Mouse (Mus musculus) small intestine, adult 2 months (tissue): ENCODE measurements at regions not wholly inside any gene's neighbourhood (a gene's known extent, or its start where the extent isn't known, plus 50 kb on each side); places are given as distances from the start of the nearest gene placed in this dataset.
A peak's percentile ranks its signal among the peaks of the same experiment; 100 is the strongest.

ENCODE experiments used
- H3K27ac ChIP-seq: fragments of 200-500 bp; 2 replicates; pipeline ENCODE4 v1.5.1; 2012; ENCODE audit warnings: low read depth, low read length, control low read depth, inconsistent platforms; ENCODE audit not compliant: insufficient read depth
- H3K27me3 ChIP-seq: fragments of 200-500 bp; 2 replicates; pipeline ENCODE4 v1.6.1; 2012; ENCODE audit warnings: mild to moderate bottlenecking, moderate library complexity, low read length, inconsistent platforms; ENCODE audit not compliant: control insufficient read depth, insufficient read depth
- H3K36me3 ChIP-seq: fragments of 200-500 bp; 2 replicates; pipeline ENCODE4 v1.6.1; 2012; ENCODE audit warnings: mild to moderate bottlenecking, low read length, control low read depth, inconsistent platforms; ENCODE audit not compliant: control insufficient read depth, insufficient read depth
- H3K4me1 ChIP-seq: fragments of 200-500 bp; 2 replicates; pipeline ENCODE4 v1.6.1; 2012; ENCODE audit warnings: low read length, inconsistent platforms, mixed read lengths; ENCODE audit not compliant: control insufficient read depth, insufficient read depth, insufficient read length
- H3K4me3 ChIP-seq: fragments of 200-500 bp; 2 replicates; pipeline ENCODE4 v1.5.1; 2012; ENCODE audit warnings: low read depth, mild to moderate bottlenecking, control low read depth, inconsistent platforms, low read length, moderate library complexity
- CTCF ChIP-seq: fragments of 200-500 bp; IDR thresholded peaks from 2 replicates; pipeline ENCODE4 v1.5.1; 2012; ENCODE audit warnings: low read depth, mild to moderate bottlenecking, control low read depth, inconsistent platforms, low read length, moderate library complexity, mixed read lengths; ENCODE audit not compliant: insufficient replicate concordance, insufficient read length; ENCODE audit errors: extremely low read depth
- POLR2A ChIP-seq: fragments of 200-500 bp; IDR thresholded peaks from 2 replicates; pipeline ENCODE4 v1.6.1; 2012; ENCODE audit warnings: low read depth, mild to moderate bottlenecking, control low read depth, inconsistent platforms, low read length, moderate library complexity
- WGBS: fragments of 180-500 bp; shearing (Covaris S2); methylation state at CpG from one replicate; pipeline ENCODE4 v1.1.7; 2018; 5-methylcytosine and 5-hydroxymethylcytosine counted together

GRCm38 (mm10) chr9:116243775-116244618 is 68.8 kb upstream of the Tgfbr2 start:
- 85% methylated on average over 8 of the region's 8 CpGs for WGBS
- H3K4me1 ChIP-seq: peaks cover 8% of the 10 kb centered on the region; the same call in 1 of the 2 replicates

DNA sequence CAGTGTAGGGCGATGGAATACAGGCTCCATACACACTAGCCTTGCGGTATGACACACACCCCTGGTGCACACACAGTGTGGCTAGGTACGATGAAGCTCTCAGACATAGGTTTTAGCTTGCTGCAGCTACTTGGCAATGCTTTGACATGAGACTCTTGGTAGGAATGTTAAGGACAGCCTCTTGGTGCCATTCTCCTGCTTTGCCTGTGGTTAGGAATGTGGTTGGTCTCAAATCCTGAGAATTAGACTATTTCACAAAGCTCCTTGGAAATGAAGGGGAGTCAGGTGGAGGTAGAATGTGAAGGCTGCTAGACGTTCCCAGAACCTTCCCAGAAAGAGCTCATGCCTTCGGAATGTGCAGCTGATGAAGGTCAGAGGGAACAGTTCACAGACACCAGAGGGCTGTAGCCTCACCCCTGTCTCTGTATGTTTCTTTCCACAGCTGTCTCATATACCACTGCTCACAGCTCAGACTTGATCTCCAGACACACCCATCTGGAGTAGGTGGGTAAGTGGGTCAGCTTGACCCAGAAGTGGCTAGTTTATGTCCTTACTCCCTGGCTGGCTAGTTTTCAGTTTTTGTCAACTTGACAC is 66.9 kb upstream of the Tgfbr2 start:
- no peak for TF ChIP-seq POLR2A
- no peak overlapping the region for H3K4me3 ChIP-seq
- no peak overlapping the region for H3K27ac ChIP-seq
- peaks cover 8% of the 10 kb centered on the region; the same call in 1 of the 2 replicates for H3K4me1 ChIP-seq
- H3K27me3 ChIP-seq: no peaks in the 10 kb centered on the region
- no peaks in the 10 kb centered on the region for H3K36me3 ChIP-seq
- WGBS: 86% methylated on average over 5 of the region's 5 CpGs

More at GRCm38 (mm10) chr9:116243775-116244618, 68.8 kb upstream of the Tgfbr2 start:
- TF ChIP-seq POLR2A: no peak
- no peak for TF ChIP-seq CTCF
- Histone ChIP-seq H3K36me3 (no peaks in the 10 kb centered on the region), H3K27me3 (no peaks in the 10 kb centered on the region), H3K4me3 (no peak overlapping the region), H3K27ac (no peak overlapping the region)

GRCm38 (mm10) chr9:116241290-116241689 is 66.1 kb upstream of the Tgfbr2 start:
- TF ChIP-seq POLR2A (no peak), CTCF (no peak)
- 17% methylated on average over 10 of the region's 10 CpGs for WGBS
- peaks cover 8% of the 10 kb centered on the region; the same call in 1 of the 2 replicates for H3K4me1 ChIP-seq
- H3K27ac ChIP-seq: peak overlapping the region; percentile 13; the same call in 1 of the 2 replicates
- peak overlapping the region; percentile 19; the same call in 1 of the 2 replicates for H3K4me3 ChIP-seq
- H3K36me3 ChIP-seq: no peaks in the 10 kb centered on the region
- no peaks in the 10 kb centered on the region for H3K27me3 ChIP-seq

- Histone ChIP-seq H3K27me3 (no peaks in the 10 kb centered on the region), H3K36me3 (no peaks in the 10 kb centered on the region), H3K27ac (no peak overlapping the region), H3K4me1 (peaks cover 7% of the 10 kb centered on the region; the same call in 1 of the 2 replicates), H3K4me3 (no peak overlapping the region)
- no peak for TF ChIP-seq CTCF
- no peak for TF ChIP-seq POLR2A
Measured at GRCm38 (mm10) chr9:116236836-116237235, 61.7 kb upstream of the Tgfbr2 start.

- no peak for TF ChIP-seq POLR2A
- TF ChIP-seq CTCF: no peak
- no peak overlapping the region for H3K4me3 ChIP-seq
- WGBS: 80% methylated on average over 7 of the region's 7 CpGs
- H3K4me1 ChIP-seq: no peaks in the 10 kb centered on the region
- no peaks in the 10 kb centered on the region for H3K27me3 ChIP-seq
- H3K27ac ChIP-seq: no peak overlapping the region
- H3K36me3 ChIP-seq: no peaks in the 10 kb centered on the region
Measured at GRCm38 (mm10) chr9:116234170-116234569, 59.0 kb upstream of the Tgfbr2 start.

- Histone ChIP-seq H3K27me3 (no peaks in the 10 kb centered on the region), H3K27ac (0 out of 2 replicates have a peak overlapping the region, but pooled peaks have one; percentile 16), H3K4me1 (no peaks in the 10 kb centered on the region), H3K36me3 (no peaks in the 10 kb centered on the region), H3K4me3 (no peak overlapping the region)
- TF ChIP-seq POLR2A (no peak), CTCF (no peak)
- 60% methylated on average over 10 of the region's 10 CpGs for WGBS
Measured at GRCm38 (mm10) chr9:116232386-116232785, 57.2 kb upstream of the Tgfbr2 start.
